Mouse (Mus musculus) cerebellum, adult 11 months (tissue): ENCODE data around the gene Rsf1.

Source experiments
- DNase-seq: peaks from one replicate; pipeline ENCODE4 v3.0.0; 2022

Rsf1 gene

DNA sequence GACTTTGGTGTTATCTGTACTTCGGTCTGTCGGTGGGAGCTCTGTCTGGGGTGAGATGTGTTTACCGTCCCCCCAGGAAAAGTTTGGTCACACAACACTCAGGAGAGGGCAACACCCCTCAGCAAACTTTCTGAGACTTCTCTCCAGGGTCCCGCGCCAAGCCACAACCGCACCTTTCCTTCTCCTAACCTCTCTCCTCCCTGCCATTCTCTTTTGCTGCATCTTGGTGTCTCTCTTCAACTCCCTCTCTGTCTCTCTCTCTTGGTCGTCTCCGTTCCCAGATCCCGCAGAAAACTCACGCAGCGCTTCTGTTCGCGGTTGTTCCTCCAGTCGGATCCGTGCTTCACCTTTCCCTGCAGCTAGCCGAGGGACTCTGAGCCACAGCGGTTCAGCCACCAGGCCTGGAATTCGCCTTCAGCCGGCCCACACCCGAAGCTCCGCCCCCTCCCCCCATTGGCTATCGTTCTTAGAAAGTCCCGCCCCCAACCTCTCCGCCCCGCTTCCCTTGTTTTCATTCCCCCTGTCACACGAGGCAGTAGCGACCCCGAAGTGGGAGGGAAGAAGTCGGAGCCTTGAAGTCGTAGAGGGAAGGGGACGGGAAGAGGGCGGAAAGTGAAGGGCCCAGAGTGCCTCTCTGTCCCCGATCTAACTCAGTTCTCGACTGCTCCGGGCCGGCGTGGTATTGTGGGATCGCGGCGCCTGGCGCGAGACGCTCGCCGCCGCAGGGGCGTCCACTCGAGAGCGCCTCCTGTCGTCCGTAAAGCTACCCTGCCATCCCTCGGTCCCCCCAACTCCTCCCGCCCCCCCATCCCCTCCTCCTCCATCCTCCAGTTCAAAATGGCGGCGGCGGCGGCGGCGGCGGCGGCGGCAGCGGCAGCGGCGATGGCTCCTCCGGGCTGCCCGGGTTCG lies at the start of gene Rsf1, which contains the start of gene Aamdc:
Rsf1 (plus strand) TSS at position 823 of the 909 bp plus-strand sequence.
Aamdc (minus strand) TSS at position 431 of the 909 bp plus-strand sequence.
- peak; percentile 94 for DNase-seq

GRCm38 (mm10) chr7:97535531-97535930 lies 44.2 kb upstream of the Rsf1 start:
- no peak for DNase-seq

- no peak for DNase-seq
Measured at GRCm38 (mm10) chr7:97536571-97536970, 43.1 kb upstream of the Rsf1 start.

GRCm38 (mm10) chr7:97546462-97546861 lies 33.2 kb upstream of the Rsf1 start:
- peak; percentile 35 for DNase-seq

- no peak for DNase-seq
Measured at GRCm38 (mm10) chr7:97549301-97549700, 30.4 kb upstream of the Rsf1 start.

GRCm38 (mm10) chr7:97550673-97551072 lies 29.0 kb upstream of the Rsf1 start:
- no peak for DNase-seq

- DNase-seq: no peak
Measured at GRCm38 (mm10) chr7:97563576-97563975, 16.1 kb upstream of the Rsf1 start.

GRCm38 (mm10) chr7:97569372-97569771 lies 10.3 kb upstream of the Rsf1 start:
- DNase-seq: no peak

- DNase-seq: no peak
Measured at GRCm38 (mm10) chr7:97570389-97570788, 9.3 kb upstream of the Rsf1 start.

DNA sequence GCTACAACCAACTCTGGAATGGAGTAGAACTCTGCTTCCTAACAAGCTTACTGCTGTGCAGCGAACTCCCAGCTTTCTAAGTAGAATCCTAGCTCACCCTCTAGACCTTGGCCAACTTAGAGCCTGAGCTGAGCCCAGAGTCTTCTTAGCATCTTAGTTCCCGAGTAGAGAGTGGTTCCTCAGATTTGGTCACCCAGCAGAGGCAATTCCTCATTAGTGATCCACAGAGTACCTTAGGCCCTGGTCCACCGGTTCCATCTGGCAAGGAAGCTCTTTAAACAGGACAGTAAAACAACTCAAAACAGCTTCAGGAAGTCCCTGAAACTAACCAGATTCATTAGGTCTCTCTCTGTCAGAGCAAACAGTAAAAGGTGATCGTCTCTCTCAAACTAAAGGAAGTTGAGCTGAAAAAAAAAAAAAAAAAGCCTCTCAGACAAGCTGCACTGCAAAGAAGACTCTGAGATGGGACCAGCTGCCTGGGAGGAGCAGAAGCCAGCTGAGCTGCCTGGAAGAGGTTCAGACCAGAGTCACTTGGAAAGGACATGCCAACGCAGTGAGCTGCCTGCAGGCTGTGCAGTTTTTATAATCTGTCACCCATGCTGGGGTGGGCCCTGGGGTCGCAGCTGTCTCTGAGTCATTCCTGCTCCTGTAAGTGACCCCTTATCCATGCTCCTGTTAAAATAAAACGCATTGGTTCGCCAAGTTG lies 1.2 kb upstream of the Rsf1 start:
- DNase-seq: peak; percentile 43

GRCm38 (mm10) chr7:97579976-97580842 lies 520 bp downstream of the Rsf1 start:
- peak; percentile 66 for DNase-seq

DNA sequence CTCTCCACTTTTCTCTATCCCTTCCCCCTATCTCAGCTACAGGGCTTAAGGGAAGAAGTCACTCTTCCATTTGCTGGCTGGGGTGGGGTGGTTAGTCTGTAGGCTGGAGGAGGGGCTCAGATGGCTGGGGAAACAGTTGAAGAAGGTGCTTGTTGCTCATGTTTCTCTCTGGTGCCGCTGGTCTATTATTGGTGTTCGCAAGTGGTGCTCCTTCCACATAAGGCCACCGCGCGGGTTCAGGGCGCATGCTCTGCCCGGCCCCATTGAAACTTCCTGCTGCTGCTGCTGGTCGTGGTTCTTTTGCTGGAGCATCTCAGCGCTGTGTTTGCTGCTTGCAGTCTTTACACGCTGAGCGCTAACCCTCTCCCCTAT lies 1.1 kb downstream of the Rsf1 start:
- peak; percentile 75 for DNase-seq

DNA sequence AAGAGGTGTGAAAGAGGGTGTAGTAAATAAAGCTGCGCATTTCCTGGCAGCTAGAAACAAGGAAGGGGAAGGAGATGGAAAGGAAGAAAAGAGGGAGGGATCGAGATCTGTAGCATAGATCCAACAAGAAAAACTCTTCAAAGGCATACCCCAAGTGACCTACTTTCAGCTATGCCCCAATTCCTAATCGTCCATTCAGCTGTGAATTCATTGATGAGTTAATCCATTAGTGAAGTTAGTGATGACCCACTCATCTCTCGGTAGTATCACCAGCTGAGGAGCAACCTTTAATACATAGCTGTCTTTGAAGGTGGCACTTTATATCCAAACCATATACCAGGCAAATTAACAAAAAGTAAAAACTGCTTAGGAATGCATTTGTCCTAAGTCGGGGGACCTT lies 8.8 kb downstream of the Rsf1 start:
- DNase-seq: no peak

DNA sequence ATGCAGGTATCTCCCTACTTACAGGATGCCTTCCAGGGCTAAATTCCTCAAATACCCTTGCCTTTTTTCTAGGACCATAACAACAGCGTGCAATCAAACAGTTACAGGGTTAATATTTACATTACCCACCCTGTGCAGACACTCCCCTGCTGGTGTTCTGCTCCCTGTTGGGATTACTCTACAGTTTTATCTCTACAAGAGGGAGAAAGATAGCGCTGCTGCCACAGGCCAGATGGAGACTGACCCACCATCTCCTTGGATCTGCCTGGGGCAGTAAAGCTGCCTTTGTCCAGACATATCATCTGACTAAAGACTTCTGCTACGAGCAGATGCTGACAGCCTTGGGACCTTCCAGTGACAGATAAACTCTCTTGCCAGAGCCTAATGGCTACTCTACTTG lies 10.8 kb downstream of the Rsf1 start:
- DNase-seq: no peak

DNA sequence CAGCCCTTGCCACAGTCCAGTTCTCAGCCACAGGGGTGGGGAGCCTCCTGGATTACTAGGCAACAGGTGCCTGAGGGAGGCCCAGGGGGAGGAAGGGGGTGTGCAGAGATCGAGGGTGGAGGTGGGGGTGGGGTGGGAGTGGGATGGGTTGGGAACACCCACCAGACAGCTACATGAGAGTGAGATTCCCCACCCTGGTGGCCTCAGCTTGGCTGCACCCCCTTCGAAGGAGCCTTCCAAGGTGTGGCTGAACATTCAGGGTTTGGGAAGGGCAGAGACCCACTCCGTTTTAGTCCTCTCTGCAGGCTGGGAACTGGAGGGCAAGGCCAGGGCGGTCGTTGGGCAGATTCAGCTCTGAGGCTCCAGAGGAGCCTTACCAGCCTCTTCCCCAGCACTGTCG lies 11.6 kb downstream of the Rsf1 start:
- DNase-seq: no peak

DNA sequence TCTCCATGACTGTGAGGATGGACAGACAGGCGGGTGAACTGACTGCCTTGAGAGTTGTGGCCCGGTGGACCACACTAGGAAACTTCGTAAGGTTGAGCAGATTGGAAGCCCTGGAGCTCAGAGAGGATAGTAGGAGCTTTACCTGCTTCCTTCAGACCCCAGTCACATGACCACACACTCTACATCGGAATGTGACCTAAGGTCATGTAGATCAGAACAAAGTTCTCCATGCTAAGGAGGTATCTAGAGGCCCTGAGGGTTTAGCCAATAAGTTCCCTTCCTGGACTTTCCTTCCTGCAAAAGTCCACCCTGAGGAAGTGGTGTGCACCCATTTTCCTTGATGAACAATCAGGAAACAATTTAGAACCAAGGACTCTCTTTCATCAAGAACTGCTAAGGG lies 12.7 kb downstream of the Rsf1 start:
- DNase-seq: no peak

- DNase-seq: no peak
Measured at GRCm38 (mm10) chr7:97593535-97593934, 13.8 kb downstream of the Rsf1 start.

DNA sequence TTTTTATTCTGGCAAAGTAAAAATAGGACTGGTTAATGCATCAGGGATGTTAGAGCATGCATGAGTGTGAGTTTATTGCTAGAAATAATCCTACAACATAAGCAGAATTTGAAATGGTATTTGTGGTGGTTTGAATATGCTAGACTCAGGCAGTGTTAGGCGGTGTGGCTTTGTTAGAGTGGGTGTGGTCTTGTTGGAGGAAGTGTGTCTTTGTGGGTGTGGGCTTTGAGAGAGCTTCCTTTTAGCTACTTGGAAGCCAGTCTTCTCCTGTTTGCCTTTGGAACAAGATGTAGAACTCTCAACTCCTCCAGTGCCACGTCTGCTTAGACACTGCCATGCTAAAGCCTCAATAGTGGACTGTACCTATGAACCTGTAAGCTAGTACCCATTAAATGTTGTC lies 18.9 kb downstream of the Rsf1 start:
- no peak for DNase-seq

DNA sequence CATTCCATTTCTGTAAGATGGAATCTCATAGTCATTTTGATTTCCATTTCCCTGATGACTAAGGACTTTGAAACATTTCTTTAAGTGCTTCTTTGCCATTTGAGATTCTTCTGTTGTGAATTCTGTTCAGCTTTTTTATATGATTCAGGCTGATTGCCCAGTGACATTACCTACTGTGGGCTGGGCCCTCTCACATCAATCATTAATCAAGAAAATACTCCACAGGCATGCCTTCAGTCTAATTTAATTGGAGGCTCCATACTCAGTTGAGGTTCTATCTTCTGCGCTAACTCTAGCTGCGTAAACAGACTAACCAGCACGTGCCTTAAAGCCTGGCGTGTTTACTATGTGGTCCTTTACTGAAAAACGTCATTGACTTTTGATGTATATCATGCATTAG lies 41.7 kb downstream of the Rsf1 start:
- no peak for DNase-seq

- DNase-seq: no peak
Measured at GRCm38 (mm10) chr7:97622676-97623075, 43.0 kb downstream of the Rsf1 start.

- DNase-seq: no peak
Measured at GRCm38 (mm10) chr7:97623402-97623801, 43.7 kb downstream of the Rsf1 start.

DNA sequence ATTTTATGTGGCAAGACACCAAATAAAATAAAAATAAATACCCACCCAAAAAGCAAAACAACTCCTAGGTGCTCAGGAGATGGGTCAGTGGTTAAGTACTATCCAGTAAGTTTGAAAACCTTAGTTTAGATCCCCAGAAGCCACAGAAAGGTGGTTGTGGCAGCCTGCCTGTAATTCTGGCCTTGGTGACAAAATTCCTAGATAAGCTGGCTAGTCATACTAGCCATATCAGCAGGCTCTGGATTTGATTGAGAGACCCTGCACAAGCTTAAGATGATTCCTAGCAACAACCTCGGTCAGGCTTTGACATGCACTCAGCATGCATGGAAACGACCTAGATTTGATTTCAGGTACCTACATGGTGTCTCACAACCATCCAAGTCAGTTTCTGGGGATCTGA lies 49.7 kb downstream of the Rsf1 start:
- no peak for DNase-seq

GRCm38 (mm10) chr7:97631290-97631689 lies 51.6 kb downstream of the Rsf1 start:
- DNase-seq: no peak
